Mouse (Mus musculus): Measurements from ENCODE around the gene Irf2bpl. TPM values are rescaled to one million over a fixed set of nuclear protein-coding genes. Genes with fewer than 3 reads are reported as not detected.

Irf2bpl gene
- polyA plus RNA-seq, 1 experiment = 50.0 TPM

DNA sequence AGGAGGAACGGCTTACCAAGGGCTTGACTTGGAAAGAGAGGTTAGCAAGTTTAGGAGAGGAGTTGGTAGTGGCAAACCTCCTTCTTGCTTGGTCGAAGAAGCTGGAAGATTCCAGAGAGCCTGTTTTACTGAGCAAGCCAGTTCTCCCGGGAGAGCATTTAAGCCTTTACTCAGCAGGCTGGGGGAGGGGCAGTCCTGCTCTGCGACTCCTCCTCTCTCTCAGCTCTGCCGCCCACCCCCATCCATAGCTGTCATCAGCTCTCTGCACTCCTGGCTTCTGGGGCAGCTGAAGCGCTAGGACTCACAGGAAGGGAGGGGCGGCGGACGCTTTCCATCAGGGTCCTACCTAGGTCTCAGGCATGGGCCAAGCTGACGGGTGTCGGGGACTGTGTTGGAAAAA, 28.9 kb downstream of the Irf2bpl start:
- WGBS = 12% methylated on average over 11 of the region's 11 CpGs
- no peak for TF ChIP-seq CTCF (IDR thresholded peaks at IDR 0.05; ENCODE audit: insufficient read depth, low read length)
- TF ChIP-seq POLR2A (IDR thresholded peaks at IDR 0.05; ENCODE audit: borderline replicate concordance, extremely low read depth, low read depth, low read length) = no peak
- Histone ChIP-seq H3K4me3 (replicated peaks; ENCODE audit: extremely low read depth, low read depth, low read length) (no peak overlapping the region), H3K4me1 (ENCODE audit: control insufficient read depth, insufficient read depth, low read length) (peaks cover 13% of the 10 kb centered on the region)
- no peak for DNase-seq

DNA sequence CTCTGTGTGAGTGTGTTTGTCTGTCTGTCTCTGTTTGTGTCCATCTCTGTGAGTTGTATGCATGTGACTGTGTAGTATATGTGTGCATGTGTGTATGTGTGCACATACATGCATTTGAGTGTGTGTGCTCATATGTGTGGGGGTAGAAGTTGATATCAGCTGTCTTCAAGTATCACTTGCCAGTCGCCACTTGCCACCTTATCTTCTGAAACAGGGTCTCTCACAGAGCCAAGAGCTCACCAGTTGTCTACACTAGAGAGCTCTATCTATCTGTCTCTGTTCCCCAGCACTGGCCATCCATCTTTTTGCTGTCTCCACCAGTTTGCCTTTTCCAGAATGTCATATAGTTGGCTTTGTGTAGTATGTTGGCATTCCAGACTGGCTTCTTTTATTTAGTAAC, 31.1 kb downstream of the Irf2bpl start:
- Histone ChIP-seq H3K4me3 (replicated peaks; ENCODE audit: extremely low read depth, low read depth, low read length) (no peak overlapping the region), H3K4me1 (ENCODE audit: control insufficient read depth, insufficient read depth, low read length) (peaks cover 5% of the 10 kb centered on the region; the same call in 1 of the 2 replicates)
- WGBS = 79% methylated on average over 1 of the region's 1 CpGs
- DNase-seq = no peak
- TF ChIP-seq POLR2A (IDR thresholded peaks at IDR 0.05; ENCODE audit: borderline replicate concordance, extremely low read depth, low read depth, low read length) (no peak), CTCF (IDR thresholded peaks at IDR 0.05; ENCODE audit: insufficient read depth, low read length) (no peak)

DNA sequence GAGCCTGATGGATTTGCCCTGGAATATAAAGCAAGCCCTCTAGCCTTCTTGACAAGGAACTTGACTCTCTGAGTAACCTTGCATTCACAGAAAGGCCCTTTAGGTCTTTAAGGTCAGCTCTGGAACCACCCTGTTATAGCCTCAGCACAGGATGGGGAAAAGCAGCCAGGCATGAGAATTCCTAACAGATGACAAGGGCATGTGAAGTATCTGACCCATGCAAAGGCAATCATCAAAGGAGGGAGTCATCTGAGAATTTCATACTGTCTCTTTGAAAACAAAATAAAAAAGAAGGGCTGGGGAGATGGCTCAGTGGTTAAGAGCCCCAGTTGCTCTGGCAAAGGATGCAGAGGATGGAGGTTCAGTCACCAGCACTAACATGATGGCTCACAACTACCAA, 33.3 kb downstream of the Irf2bpl start:
- TF ChIP-seq POLR2A (IDR thresholded peaks at IDR 0.05; ENCODE audit: borderline replicate concordance, extremely low read depth, low read depth, low read length) = no peak
- TF ChIP-seq CTCF (IDR thresholded peaks at IDR 0.05; ENCODE audit: insufficient read depth, low read length) = no peak
- Histone ChIP-seq H3K4me1 (ENCODE audit: control insufficient read depth, insufficient read depth, low read length) (peaks cover 2% of the 10 kb centered on the region; the same call in 1 of the 2 replicates), H3K4me3 (replicated peaks; ENCODE audit: extremely low read depth, low read depth, low read length) (no peak overlapping the region)
- DNase-seq = no peak

DNA sequence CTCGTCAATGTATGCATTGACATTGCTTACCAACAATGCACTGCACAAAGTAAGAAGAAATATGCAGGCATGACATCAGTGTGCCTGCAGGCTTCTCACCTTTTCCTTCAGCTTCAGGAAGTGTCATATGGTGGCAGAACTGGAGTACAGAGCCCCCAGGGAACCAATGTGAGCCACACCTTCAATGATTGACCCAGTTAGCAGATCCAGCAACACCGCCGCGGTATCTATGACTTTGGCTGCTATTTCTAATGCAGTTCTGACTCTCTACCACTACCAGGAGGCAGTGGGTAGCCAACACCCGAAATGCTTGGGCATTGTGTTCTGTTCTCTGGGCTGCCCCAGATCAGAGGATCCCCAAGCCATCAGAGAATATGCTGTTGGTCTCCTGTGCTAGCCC, 33.9 kb downstream of the Irf2bpl start:
- DNase-seq = no peak
- no peak for TF ChIP-seq POLR2A (IDR thresholded peaks at IDR 0.05; ENCODE audit: borderline replicate concordance, extremely low read depth, low read depth, low read length)
- no peak for TF ChIP-seq CTCF (IDR thresholded peaks at IDR 0.05; ENCODE audit: insufficient read depth, low read length)
- WGBS = 93% methylated on average over 5 of the region's 5 CpGs
- Histone ChIP-seq H3K4me3 (replicated peaks; ENCODE audit: extremely low read depth, low read depth, low read length) (no peak overlapping the region), H3K4me1 (ENCODE audit: control insufficient read depth, insufficient read depth, low read length) (peaks cover 1% of the 10 kb centered on the region; the same call in 1 of the 2 replicates)

GRCm38 (mm10) chr12:86849945-86850626, 34.5 kb downstream of the Irf2bpl start:
- 75% methylated on average over 10 of the region's 10 CpGs for WGBS
- no peak for DNase-seq
- Histone ChIP-seq H3K4me1 (ENCODE audit: control insufficient read depth, insufficient read depth, low read length) (no peaks in the 10 kb centered on the region), H3K4me3 (replicated peaks; ENCODE audit: extremely low read depth, low read depth, low read length) (no peak overlapping the region)
- TF ChIP-seq POLR2A (IDR thresholded peaks at IDR 0.05; ENCODE audit: borderline replicate concordance, extremely low read depth, low read depth, low read length) (no peak), CTCF (IDR thresholded peaks at IDR 0.05; ENCODE audit: insufficient read depth, low read length) (no peak)

- DNase-seq = no peak
- WGBS = 9% methylated on average over 15 of the region's 15 CpGs
- Histone ChIP-seq H3K4me3 (replicated peaks; ENCODE audit: extremely low read depth, low read depth, low read length) (no peak overlapping the region), H3K4me1 (ENCODE audit: control insufficient read depth, insufficient read depth, low read length) (peaks cover 10% of the 10 kb centered on the region)
- TF ChIP-seq CTCF (IDR thresholded peaks at IDR 0.05; ENCODE audit: insufficient read depth, low read length) (no peak), POLR2A (IDR thresholded peaks at IDR 0.05; ENCODE audit: borderline replicate concordance, extremely low read depth, low read depth, low read length) (no peak)
Observed at GRCm38 (mm10) chr12:86842866-86843459, 41.6 kb downstream of the Irf2bpl start.

- no peak for DNase-seq
- WGBS = 84% methylated on average over 4 of the region's 4 CpGs
- H3K4me3 ChIP-seq (replicated peaks; ENCODE audit: extremely low read depth, low read depth, low read length) = no peak overlapping the region
- TF ChIP-seq POLR2A (IDR thresholded peaks at IDR 0.05; ENCODE audit: borderline replicate concordance, extremely low read depth, low read depth, low read length) (no peak), CTCF (IDR thresholded peaks at IDR 0.05; ENCODE audit: insufficient read depth, low read length) (no peak)
- H3K4me1 ChIP-seq (ENCODE audit: control insufficient read depth, insufficient read depth, low read length) = peaks cover 11% of the 10 kb centered on the region
Observed at GRCm38 (mm10) chr12:86840526-86840925, 44.1 kb downstream of the Irf2bpl start.

DNA sequence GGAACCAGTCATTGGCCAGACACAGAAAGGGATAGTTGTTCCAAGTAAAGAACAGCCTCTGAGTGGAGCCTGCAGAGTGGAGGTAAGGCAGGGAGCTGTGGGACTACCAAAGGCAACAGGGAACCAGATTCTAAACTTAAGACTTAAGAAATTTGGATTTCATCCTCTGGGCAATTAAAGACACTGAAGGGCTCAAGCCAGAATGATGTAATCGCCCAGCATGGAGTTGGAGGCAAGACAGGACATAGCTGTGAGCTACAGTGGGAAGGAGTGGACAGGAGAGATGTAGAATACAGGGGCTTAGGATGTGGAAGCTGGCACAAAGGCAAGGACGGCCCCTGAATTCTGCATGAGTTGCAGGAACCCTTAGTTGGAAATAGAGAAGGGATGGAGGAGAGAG, 46.4 kb downstream of the Irf2bpl start:
- DNase-seq = no peak
- Histone ChIP-seq H3K4me3 (replicated peaks; ENCODE audit: extremely low read depth, low read depth, low read length) (no peak overlapping the region), H3K4me1 (ENCODE audit: control insufficient read depth, insufficient read depth, low read length) (peaks cover 21% of the 10 kb centered on the region)
- TF ChIP-seq POLR2A (IDR thresholded peaks at IDR 0.05; ENCODE audit: borderline replicate concordance, extremely low read depth, low read depth, low read length) = no peak
- TF ChIP-seq CTCF (IDR thresholded peaks at IDR 0.05; ENCODE audit: insufficient read depth, low read length) = no peak
- 53% methylated on average over 2 of the region's 2 CpGs for WGBS

- WGBS = 1% methylated on average over 23 of the region's 23 CpGs
- TF ChIP-seq CTCF (IDR thresholded peaks at IDR 0.05; ENCODE audit: insufficient read depth, low read length) (no peak), POLR2A (IDR thresholded peaks at IDR 0.05; ENCODE audit: borderline replicate concordance, extremely low read depth, low read depth, low read length) (peak; percentile 58; the same call in 1 of the 2 replicates)
- peaks cover 31% of the 10 kb centered on the region for H3K4me1 ChIP-seq (ENCODE audit: control insufficient read depth, insufficient read depth, low read length)
- DNase-seq = peak; percentile 87
- H3K4me3 ChIP-seq (replicated peaks; ENCODE audit: extremely low read depth, low read depth, low read length) = peak overlapping the region; percentile 41
Observed at GRCm38 (mm10) chr12:86836431-86837047, 48.1 kb downstream of the Irf2bpl start.

Data from lung, adult 2 months (tissue).